Mouse (Mus musculus) small intestine, adult 2 months (tissue): ENCODE measurements around the gene Ralb. TPM values are rescaled to one million over a fixed set of nuclear protein-coding genes. Genes with fewer than 3 reads are reported as not detected.

Experiments
- H3K27ac ChIP-seq: fragments of 200-500 bp; 2 replicates; pipeline ENCODE4 v1.5.1; 2012; ENCODE audit warnings: low read depth, low read length, control low read depth, inconsistent platforms; ENCODE audit not compliant: insufficient read depth
- H3K27me3 ChIP-seq: fragments of 200-500 bp; 2 replicates; pipeline ENCODE4 v1.6.1; 2012; ENCODE audit warnings: mild to moderate bottlenecking, moderate library complexity, low read length, inconsistent platforms; ENCODE audit not compliant: control insufficient read depth, insufficient read depth
- H3K36me3 ChIP-seq: fragments of 200-500 bp; 2 replicates; pipeline ENCODE4 v1.6.1; 2012; ENCODE audit warnings: mild to moderate bottlenecking, low read length, control low read depth, inconsistent platforms; ENCODE audit not compliant: control insufficient read depth, insufficient read depth
- H3K4me1 ChIP-seq: fragments of 200-500 bp; 2 replicates; pipeline ENCODE4 v1.6.1; 2012; ENCODE audit warnings: low read length, inconsistent platforms, mixed read lengths; ENCODE audit not compliant: control insufficient read depth, insufficient read depth, insufficient read length
- H3K4me3 ChIP-seq: fragments of 200-500 bp; 2 replicates; pipeline ENCODE4 v1.5.1; 2012; ENCODE audit warnings: low read depth, mild to moderate bottlenecking, control low read depth, inconsistent platforms, low read length, moderate library complexity
- CTCF ChIP-seq: fragments of 200-500 bp; IDR thresholded peaks from 2 replicates; pipeline ENCODE4 v1.5.1; 2012; ENCODE audit warnings: low read depth, mild to moderate bottlenecking, control low read depth, inconsistent platforms, low read length, moderate library complexity, mixed read lengths; ENCODE audit not compliant: insufficient replicate concordance, insufficient read length; ENCODE audit errors: extremely low read depth
- POLR2A ChIP-seq: fragments of 200-500 bp; IDR thresholded peaks from 2 replicates; pipeline ENCODE4 v1.6.1; 2012; ENCODE audit warnings: low read depth, mild to moderate bottlenecking, control low read depth, inconsistent platforms, low read length, moderate library complexity
- WGBS: fragments of 180-500 bp; shearing (Covaris S2); methylation state at CpG from one replicate; pipeline ENCODE4 v1.1.7; 2018; 5-methylcytosine and 5-hydroxymethylcytosine counted together
- polyA plus RNA-seq: library from polyadenylated mRNA; depleted of rRNA; stranded (reverse); fragments of >200 nt; gene quantifications from 2 replicates; pipeline ENCODE4 v1.2.3, GENCODE M21; 2012

Gene Ralb
- polyA plus RNA-seq, 1 experiment, result 42.4 TPM

GRCm38 (mm10) chr1:119536122-119536521, 31.5 kb upstream of the Ralb start:
- WGBS, result 80% methylated on average over 2 of the region's 2 CpGs
- H3K27ac ChIP-seq, result no peak overlapping the region
- no peaks in the 10 kb centered on the region for H3K36me3 ChIP-seq
- no peak overlapping the region for H3K4me3 ChIP-seq
- H3K4me1 ChIP-seq, result peaks cover 6% of the 10 kb centered on the region; the same call in 1 of the 2 replicates
- no peaks in the 10 kb centered on the region for H3K27me3 ChIP-seq
- TF ChIP-seq CTCF, result no peak
- no peak for TF ChIP-seq POLR2A

GRCm38 (mm10) chr1:119534341-119534740, 29.7 kb upstream of the Ralb start:
- H3K27me3 ChIP-seq, result no peaks in the 10 kb centered on the region
- WGBS, result 89% methylated on average over 5 of the region's 5 CpGs
- H3K4me1 ChIP-seq, result peaks cover 7% of the 10 kb centered on the region; the same call in 1 of the 2 replicates
- TF ChIP-seq CTCF (no peak), POLR2A (no peak)
- H3K4me3 ChIP-seq, result no peak overlapping the region
- no peaks in the 10 kb centered on the region for H3K36me3 ChIP-seq
- H3K27ac ChIP-seq, result no peak overlapping the region

- peaks cover 5% of the 10 kb centered on the region for H3K36me3 ChIP-seq
- no peak overlapping the region for H3K27ac ChIP-seq
- no peak overlapping the region for H3K4me3 ChIP-seq
- TF ChIP-seq CTCF, result no peak
- TF ChIP-seq POLR2A, result no peak
- WGBS, result 76% methylated on average over 18 of the region's 18 CpGs
- H3K27me3 ChIP-seq, result no peaks in the 10 kb centered on the region
- peaks cover 7% of the 10 kb centered on the region; the same call in 1 of the 2 replicates for H3K4me1 ChIP-seq
These were observed 28.7 kb upstream of the Ralb start for GRCm38 (mm10) chr1:119533093-119533805.

GRCm38 (mm10) chr1:119532165-119532564, 27.6 kb upstream of the Ralb start:
- Histone ChIP-seq H3K4me3 (no peak overlapping the region), H3K27ac (no peak overlapping the region), H3K4me1 (peaks cover 7% of the 10 kb centered on the region; the same call in 1 of the 2 replicates), H3K27me3 (no peaks in the 10 kb centered on the region), H3K36me3 (peaks cover 11% of the 10 kb centered on the region)
- TF ChIP-seq CTCF, result no peak
- no peak for TF ChIP-seq POLR2A
- 92% methylated on average over 6 of the region's 6 CpGs for WGBS

GRCm38 (mm10) chr1:119530941-119531340, 26.3 kb upstream of the Ralb start:
- peaks cover 13% of the 10 kb centered on the region for H3K36me3 ChIP-seq
- no peaks in the 10 kb centered on the region for H3K27me3 ChIP-seq
- TF ChIP-seq CTCF, result no peak
- peaks cover 16% of the 10 kb centered on the region for H3K4me1 ChIP-seq
- peak overlapping the region; percentile 37 for H3K27ac ChIP-seq
- no peak overlapping the region for H3K4me3 ChIP-seq
- 20% methylated on average over 13 of the region's 13 CpGs for WGBS

GRCm38 (mm10) chr1:119525689-119526591, 21.3 kb upstream of the Ralb start, which contains the start of gene Tmem185b:
TSS of gene Tmem185b (plus strand) at chr1:119526160.
- WGBS, result 2% methylated on average over 82 of the region's 82 CpGs
- H3K4me3 ChIP-seq, result peak within 1 kb of the TSS; percentile 88
- H3K27ac ChIP-seq, result peak within 1 kb of the TSS; percentile 77
- H3K36me3 ChIP-seq, result peaks cover 13% of the 10 kb centered on the region
- H3K27me3 ChIP-seq, result no peaks in the 10 kb centered on the region
- TF ChIP-seq POLR2A (peak; percentile 66), CTCF (no peak)
- peaks cover 39% of the 10 kb centered on the region for H3K4me1 ChIP-seq

- Histone ChIP-seq H3K4me3 (peak overlapping the region; percentile 88), H3K27ac (peak overlapping the region; percentile 48; the same call in 1 of the 2 replicates), H3K36me3 (peaks cover 13% of the 10 kb centered on the region), H3K4me1 (peaks cover 35% of the 10 kb centered on the region), H3K27me3 (no peaks in the 10 kb centered on the region)
- WGBS, result 13% methylated on average over 5 of the region's 5 CpGs
- no peak for TF ChIP-seq POLR2A
- TF ChIP-seq CTCF, result no peak
These were observed 20.4 kb upstream of the Ralb start for GRCm38 (mm10) chr1:119525004-119525444.
